Mouse (Mus musculus) kidney, adult 2 months (tissue): ENCODE measurements around the gene Mpst.

Experiments used
- CTCF ChIP-seq: fragments of 200-500 bp; conservative IDR thresholded peaks from 2 replicates; pipeline ENCODE4 v1.5.1; 2011; ENCODE audit warnings: low read depth, mild to moderate bottlenecking, control low read depth, low read length, moderate library complexity, mixed read lengths; ENCODE audit not compliant: insufficient read depth, insufficient read length
- POLR2A ChIP-seq: fragments of 200-500 bp; IDR thresholded peaks from one replicate; pipeline ENCODE4 v1.6.1; 2011; ENCODE audit warnings: low read depth, low read length, control low read depth

DNA sequence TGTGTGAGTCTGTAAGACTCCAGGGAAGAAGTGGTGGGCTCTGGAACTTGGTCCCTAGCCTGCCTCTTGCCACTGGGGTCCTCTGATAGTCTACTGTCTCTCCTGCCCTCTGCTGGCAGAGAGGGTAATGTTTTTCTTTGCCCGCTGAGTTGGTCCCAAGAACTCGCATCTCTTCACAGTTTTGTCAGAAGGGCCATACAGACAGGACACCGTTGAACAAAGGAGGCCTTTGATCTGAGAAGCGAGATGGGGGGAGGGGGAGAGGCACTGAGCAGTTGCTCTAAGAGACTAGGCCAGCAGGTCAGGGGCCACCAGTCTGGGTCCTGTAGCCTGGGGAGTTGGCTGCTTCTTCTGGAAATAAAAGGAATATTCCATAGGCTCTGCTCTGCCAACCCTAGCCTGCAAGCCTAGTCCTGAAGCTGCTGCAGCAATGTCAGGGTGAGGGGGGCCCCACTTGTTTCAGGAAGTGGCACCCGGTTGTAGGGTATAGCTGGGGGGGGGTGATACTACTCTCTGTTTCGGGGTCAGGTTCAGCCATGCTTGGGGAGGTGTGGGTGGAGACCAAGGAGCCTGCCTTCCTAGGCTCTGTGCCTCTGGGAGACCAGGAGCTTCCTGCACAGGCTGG is 28.8 kb downstream of the Mpst start:
- no peak for TF ChIP-seq POLR2A
- TF ChIP-seq CTCF = peak; percentile 60
